In the genomic region with DNA sequence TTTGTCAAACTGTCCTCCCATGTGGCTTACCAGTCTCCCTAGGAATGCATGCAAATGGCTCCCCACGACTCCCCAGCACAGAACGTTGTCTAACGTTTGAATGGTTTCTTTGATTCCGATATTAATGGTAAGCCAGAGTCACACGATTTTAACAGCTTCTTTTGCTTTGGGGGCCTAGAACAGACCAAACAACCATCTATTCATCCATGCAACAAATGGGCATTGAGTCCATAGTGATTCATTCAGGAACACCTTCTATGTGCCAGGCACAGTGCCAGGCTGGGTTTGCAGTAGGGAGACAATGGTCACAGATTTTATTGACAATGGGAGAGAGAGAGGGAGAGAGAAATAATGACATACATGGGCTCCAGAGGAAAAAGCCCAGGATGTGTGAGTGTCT, we compare ENCODE assay signal across 13 mouse cellular contexts.
A peak's percentile ranks its signal among the peaks of the same experiment; 100 is the strongest.
DNase-seq lines count a peak whose midpoint lies in the region; ATAC-seq lines count a peak whose summit lies in the region.
"Had no signal": no experiment of that assay in that cellular context is flagged by ENCODE, and none has a peak within 500 bp of the region (broad histone marks: within the 10 kb centered on the region; RNA-seq: fewer than 3 reads in every experiment).

No protein-coding gene starts in this region.

- no peak for ATAC-seq in hindbrain, embryonic 13.5 days (ENCODE audit: low FRiP score)
- 0 out of 2 replicates have a peak, but pooled peaks have one; percentile 28 for ATAC-seq in forebrain, embryonic 16.5 days
- peak; percentile 28; the same call in 1 of the 2 replicates for ATAC-seq in neural tube, embryonic 14.5 days (ENCODE audit: low read depth)

- no peak for DNase-seq in hindbrain, embryonic 10.5 days (ENCODE audit: low spot score)
- peak; percentile 88 for DNase-seq in layer of hippocampus, adult 9-11 months
- no peak for DNase-seq in urinary bladder, adult 2 months (ENCODE audit: low spot score)
- no peak for DNase-seq in lung, postnatal 4 days
- DNase-seq: heart, adult 2 months; thymus, postnatal 36 days had no signal

- H3K27ac ChIP-seq in hindbrain, embryonic 13.5 days = 0 out of 2 replicates have a peak overlapping the region, but pooled peaks have one; percentile 35
- H3K27ac ChIP-seq in hindbrain, embryonic 10.5 days = no peak overlapping the region
- no peak overlapping the region for H3K27ac ChIP-seq in forebrain, embryonic 16.5 days (ENCODE audit: low read length)
- no peak overlapping the region for H3K27ac ChIP-seq in neural tube, embryonic 14.5 days (ENCODE audit: low read depth, low read length)
- H3K27ac ChIP-seq: heart, adult 2 months; lung, embryonic 15.5 days had no signal

- no peak overlapping the region for H3K4me3 ChIP-seq in hindbrain, embryonic 13.5 days
- H3K4me3 ChIP-seq in hindbrain, embryonic 10.5 days = no peak overlapping the region
- H3K4me3 ChIP-seq in forebrain, embryonic 16.5 days (replicated peaks; ENCODE audit: low read length) = no peak overlapping the region
- H3K4me3 ChIP-seq in neural tube, embryonic 14.5 days (ENCODE audit: low read depth, low read length) = no peak overlapping the region
- H3K4me3 ChIP-seq: erythroblast, embryonic 14.5 days; heart, adult 2 months; left cerebral cortex, adult 2 months; lung, embryonic 15.5 days; myocyte had no signal

- no peak overlapping the region for H3K4me2 ChIP-seq in hindbrain, embryonic 13.5 days
- H3K4me2 ChIP-seq in forebrain, embryonic 16.5 days (ENCODE audit: low read length) = no peak overlapping the region
- H3K4me2 ChIP-seq in neural tube, embryonic 14.5 days (ENCODE audit: low read depth, low read length) = no peak overlapping the region
- H3K4me2 ChIP-seq: lung, embryonic 15.5 days had no signal

- no peaks in the 10 kb centered on the region for H3K36me3 ChIP-seq in hindbrain, embryonic 13.5 days
- H3K36me3 ChIP-seq in hindbrain, embryonic 10.5 days = no peaks in the 10 kb centered on the region
- no peaks in the 10 kb centered on the region for H3K36me3 ChIP-seq in forebrain, embryonic 16.5 days (ENCODE audit: control insufficient read depth, insufficient read depth)
- H3K36me3 ChIP-seq in neural tube, embryonic 14.5 days (ENCODE audit: control insufficient read depth, insufficient read depth, low read length) = no peaks in the 10 kb centered on the region
- H3K36me3 ChIP-seq: lung, embryonic 15.5 days had no signal

- H3K4me1 ChIP-seq in hindbrain, embryonic 13.5 days (replicated peaks) = 0 out of 2 replicates have a peak, but pooled peaks cover 7% of the 10 kb centered on the region
- H3K4me1 ChIP-seq in hindbrain, embryonic 10.5 days (replicated peaks) = no peaks in the 10 kb centered on the region
- no peaks in the 10 kb centered on the region for H3K4me1 ChIP-seq in forebrain, embryonic 16.5 days (replicated peaks; ENCODE audit: control insufficient read depth, insufficient read depth, low read length)
- no peaks in the 10 kb centered on the region for H3K4me1 ChIP-seq in neural tube, embryonic 14.5 days (ENCODE audit: control insufficient read depth, insufficient read depth, low read length)

- WGBS in hindbrain, embryonic 13.5 days = 60% methylated on average over 5 of the region's 5 CpGs
- 81% methylated on average over 5 of the region's 5 CpGs for WGBS in hindbrain, embryonic 10.5 days
- 18% methylated on average over 5 of the region's 5 CpGs for WGBS in forebrain, embryonic 16.5 days
- WGBS in neural tube, embryonic 14.5 days = 36% methylated on average over 5 of the region's 5 CpGs

- H3K9me3 ChIP-seq in hindbrain, embryonic 13.5 days = no peaks in the 10 kb centered on the region
- H3K9me3 ChIP-seq in hindbrain, embryonic 10.5 days = no peaks in the 10 kb centered on the region
- no peaks in the 10 kb centered on the region for H3K9me3 ChIP-seq in forebrain, embryonic 16.5 days (ENCODE audit: control insufficient read depth, low read length)
- no peaks in the 10 kb centered on the region for H3K9me3 ChIP-seq in neural tube, embryonic 14.5 days (ENCODE audit: control insufficient read depth, low read length)
- H3K9me3 ChIP-seq: lung, embryonic 15.5 days had no signal

- no peak overlapping the region for H3K9ac ChIP-seq in hindbrain, embryonic 13.5 days
- no peak overlapping the region for H3K9ac ChIP-seq in forebrain, embryonic 16.5 days (replicated peaks; ENCODE audit: low read depth, low read length)
- H3K9ac ChIP-seq in neural tube, embryonic 14.5 days (replicated peaks; ENCODE audit: low read depth, low read length) = no peak overlapping the region
- H3K9ac ChIP-seq: lung, embryonic 15.5 days had no signal

- no peaks in the 10 kb centered on the region for H3K27me3 ChIP-seq in hindbrain, embryonic 13.5 days
- no peaks in the 10 kb centered on the region for H3K27me3 ChIP-seq in hindbrain, embryonic 10.5 days (ENCODE audit: insufficient read depth, poor library complexity, severe bottlenecking)
- no peaks in the 10 kb centered on the region for H3K27me3 ChIP-seq in forebrain, embryonic 16.5 days (replicated peaks; ENCODE audit: control insufficient read depth, insufficient read depth, low read length)
- no peaks in the 10 kb centered on the region for H3K27me3 ChIP-seq in neural tube, embryonic 14.5 days (ENCODE audit: control insufficient read depth, insufficient read depth, low read length)
- H3K27me3 ChIP-seq: lung, embryonic 15.5 days had no signal
